Mouse (Mus musculus): Measurements from ENCODE around the gene Pds5b. TPM values are rescaled to one million over a fixed set of nuclear protein-coding genes. Genes with fewer than 3 reads are reported as not detected.
"Not testable (repeated sequence)": the region's sequence is repeated elsewhere in the genome, so short reads cannot be mapped to it uniquely, and the experiment has no call there.

The Pds5b gene
- polyA plus RNA-seq, 1 experiment = 28.6 TPM

DNA sequence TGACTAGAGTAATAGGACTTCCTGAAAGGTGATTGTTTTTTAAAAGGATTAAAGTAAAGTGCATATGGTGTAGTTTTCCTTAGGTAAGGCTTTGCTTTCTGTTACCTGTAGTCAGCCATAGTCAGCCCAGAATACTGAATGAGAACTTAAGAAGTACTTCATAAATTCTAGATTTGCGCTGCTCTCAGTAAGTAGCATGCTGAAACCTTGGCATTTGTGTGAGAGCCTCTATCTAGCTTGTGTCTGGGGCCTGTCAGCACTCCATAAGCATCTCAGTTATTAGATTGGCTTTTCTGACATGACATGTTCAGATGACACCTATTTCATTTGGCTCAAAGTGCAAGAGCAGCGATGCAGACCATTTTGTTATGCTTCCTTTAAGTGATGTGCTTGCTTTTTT, 19.7 kb downstream of the Pds5b start:
- TF ChIP-seq POLR2A (IDR thresholded peaks at IDR 0.05; ENCODE audit: extremely low read depth, insufficient read depth, low read length) (no peak), CTCF (IDR thresholded peaks at IDR 0.05; ENCODE audit: extremely low read depth, insufficient read depth, low read length) (no peak)
- no peak overlapping the region for H3K27ac ChIP-seq (ENCODE audit: insufficient read depth, low read length)
- H3K4me1 ChIP-seq (ENCODE audit: control insufficient read depth, insufficient read depth, low read length) = no peaks in the 10 kb centered on the region
- H3K4me3 ChIP-seq (ENCODE audit: insufficient read depth, low read length) = no peak overlapping the region

DNA sequence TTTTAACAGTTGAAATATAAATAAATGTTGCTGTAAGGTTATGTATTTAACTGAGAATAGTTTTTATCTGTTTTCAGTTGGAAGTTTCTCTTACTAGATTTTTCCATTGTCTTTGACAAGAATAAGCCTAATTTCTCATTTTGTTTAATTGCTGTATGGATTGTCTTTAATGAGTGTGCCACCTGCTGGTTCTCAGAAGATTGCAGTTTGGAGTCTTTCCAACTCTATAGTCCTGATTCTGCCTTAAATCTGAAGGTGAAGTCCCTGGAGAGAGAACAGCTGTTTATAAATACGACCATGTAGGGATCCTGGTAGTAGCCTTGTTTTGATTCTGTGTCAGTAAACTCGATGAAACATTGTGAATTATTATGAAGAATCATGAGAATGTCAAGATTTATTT, 29.2 kb downstream of the Pds5b start:
- H3K27ac ChIP-seq (ENCODE audit: insufficient read depth, low read length) = no peak overlapping the region
- H3K4me3 ChIP-seq (ENCODE audit: insufficient read depth, low read length) = no peak overlapping the region
- TF ChIP-seq CTCF (IDR thresholded peaks at IDR 0.05; ENCODE audit: extremely low read depth, insufficient read depth, low read length) = no peak
- no peak for TF ChIP-seq POLR2A (IDR thresholded peaks at IDR 0.05; ENCODE audit: extremely low read depth, insufficient read depth, low read length)
- no peaks in the 10 kb centered on the region for H3K4me1 ChIP-seq (ENCODE audit: control insufficient read depth, insufficient read depth, low read length)

DNA sequence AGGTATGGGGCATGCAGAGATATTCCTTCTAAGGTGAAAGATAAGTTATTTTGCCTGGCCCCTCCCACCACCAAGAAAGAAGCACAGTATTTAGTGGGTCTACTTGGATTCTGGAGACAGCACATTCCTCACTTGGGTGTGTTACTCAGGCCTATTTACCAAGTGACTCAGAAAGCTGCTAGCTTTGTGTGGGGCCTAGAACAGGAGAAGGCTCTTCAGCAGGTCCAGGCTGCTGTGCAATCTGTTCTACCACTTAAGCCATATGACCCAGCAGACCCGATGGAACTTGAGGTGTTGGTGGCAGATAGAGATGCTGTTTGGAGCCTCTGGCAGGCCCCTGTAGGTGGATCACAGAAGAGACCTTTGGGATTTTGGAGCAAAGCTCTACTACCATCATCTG, 33.1 kb downstream of the Pds5b start:
- not testable (repeated sequence) for H3K27ac ChIP-seq (ENCODE audit: insufficient read depth, low read length); H3K4me1 ChIP-seq (ENCODE audit: control insufficient read depth, insufficient read depth, low read length); H3K4me3 ChIP-seq (ENCODE audit: insufficient read depth, low read length)

DNA sequence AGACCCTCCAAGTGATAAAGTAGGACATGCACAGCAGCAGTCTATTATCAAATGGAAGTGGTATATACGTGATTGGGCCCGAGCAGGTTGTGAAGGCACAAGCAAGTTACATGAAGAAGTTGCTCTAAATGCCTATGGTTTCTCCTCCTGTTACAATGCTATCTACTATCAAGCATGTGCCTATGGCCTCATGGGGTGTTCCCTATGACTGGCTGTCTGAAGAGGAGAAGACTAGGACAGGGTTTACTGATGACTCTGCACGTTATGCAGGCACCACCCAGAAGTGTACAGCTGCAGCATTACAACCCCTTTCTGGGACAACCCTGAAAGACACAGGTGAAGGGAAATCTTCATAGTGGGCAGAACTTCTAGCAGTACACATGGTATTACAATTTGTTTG, 33.6 kb downstream of the Pds5b start:
- not testable (repeated sequence) for H3K27ac ChIP-seq (ENCODE audit: insufficient read depth, low read length); H3K4me3 ChIP-seq (ENCODE audit: insufficient read depth, low read length); H3K4me1 ChIP-seq (ENCODE audit: control insufficient read depth, insufficient read depth, low read length)

DNA sequence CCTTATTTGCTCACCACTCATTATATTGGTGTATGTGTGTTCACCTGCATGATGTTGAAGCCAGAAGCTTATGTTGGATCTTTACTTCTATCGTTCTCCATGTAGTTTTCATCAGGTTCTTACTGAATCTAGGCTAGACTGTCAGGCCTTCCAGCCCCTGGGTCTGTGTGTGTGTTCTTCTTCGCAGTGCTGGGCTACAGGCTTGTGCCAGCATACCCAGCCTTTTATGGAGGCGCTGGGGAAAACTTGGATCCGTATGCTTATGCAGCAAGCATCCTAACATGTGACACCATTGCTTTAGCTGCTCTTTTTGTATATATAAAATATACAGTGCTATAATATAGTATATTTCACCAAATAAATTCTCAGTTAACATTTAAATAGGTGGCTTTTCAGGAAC, 38.0 kb downstream of the Pds5b start:
- Histone ChIP-seq H3K27ac (ENCODE audit: insufficient read depth, low read length) (no peak overlapping the region), H3K4me1 (ENCODE audit: control insufficient read depth, insufficient read depth, low read length) (no peaks in the 10 kb centered on the region), H3K4me3 (ENCODE audit: insufficient read depth, low read length) (no peak overlapping the region)
- TF ChIP-seq CTCF (IDR thresholded peaks at IDR 0.05; ENCODE audit: extremely low read depth, insufficient read depth, low read length) (no peak), POLR2A (IDR thresholded peaks at IDR 0.05; ENCODE audit: extremely low read depth, insufficient read depth, low read length) (no peak)

DNA sequence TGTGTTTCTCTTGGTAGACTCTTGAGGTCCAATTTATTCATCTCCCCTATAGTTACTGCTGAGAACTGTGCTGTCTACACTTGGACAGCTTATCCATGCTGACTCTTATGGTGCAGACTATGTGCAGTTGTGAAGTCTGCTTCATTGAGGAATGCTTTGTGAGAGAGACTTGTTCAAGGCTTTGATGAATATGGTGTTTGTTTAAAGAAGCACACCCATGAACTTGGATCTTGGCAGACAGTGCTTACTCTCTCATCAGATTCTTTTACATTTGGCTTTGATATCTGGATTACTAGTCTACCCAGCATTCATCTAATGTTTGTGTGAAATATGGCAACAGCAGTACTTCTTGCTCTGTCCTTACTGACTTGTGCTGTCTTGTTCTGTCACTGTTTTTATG, 39.9 kb downstream of the Pds5b start:
- Histone ChIP-seq H3K4me1 (ENCODE audit: control insufficient read depth, insufficient read depth, low read length) (no peaks in the 10 kb centered on the region), H3K27ac (ENCODE audit: insufficient read depth, low read length) (no peak overlapping the region), H3K4me3 (ENCODE audit: insufficient read depth, low read length) (no peak overlapping the region)
- no peak for TF ChIP-seq CTCF (IDR thresholded peaks at IDR 0.05; ENCODE audit: extremely low read depth, insufficient read depth, low read length)
- no peak for TF ChIP-seq POLR2A (IDR thresholded peaks at IDR 0.05; ENCODE audit: extremely low read depth, insufficient read depth, low read length)

DNA sequence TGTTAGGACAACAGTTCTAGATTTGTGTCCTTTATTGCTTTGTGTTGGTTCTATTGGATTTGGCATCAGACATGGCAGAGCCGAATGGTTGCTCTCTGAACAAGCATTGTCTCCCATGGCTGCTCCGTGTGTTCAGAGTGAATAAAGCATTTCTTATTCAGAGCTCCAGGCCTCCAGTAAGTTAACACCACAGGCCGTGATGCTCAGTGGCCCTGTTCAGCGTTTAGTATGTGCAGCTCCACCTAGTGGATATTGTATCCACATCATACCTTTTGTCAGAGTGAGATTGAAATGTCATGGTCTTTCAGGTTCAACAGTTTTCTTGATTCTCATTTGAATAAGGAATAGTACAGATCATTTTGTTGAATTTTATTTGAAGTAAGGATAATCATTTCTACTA, 44.2 kb downstream of the Pds5b start:
- no peak for TF ChIP-seq POLR2A (IDR thresholded peaks at IDR 0.05; ENCODE audit: extremely low read depth, insufficient read depth, low read length)
- peak; percentile 36; the same call in 1 of the 2 replicates for TF ChIP-seq CTCF (IDR thresholded peaks at IDR 0.05; ENCODE audit: extremely low read depth, insufficient read depth, low read length)
- H3K4me1 ChIP-seq (ENCODE audit: control insufficient read depth, insufficient read depth, low read length) = no peaks in the 10 kb centered on the region
- H3K4me3 ChIP-seq (ENCODE audit: insufficient read depth, low read length) = no peak overlapping the region
- H3K27ac ChIP-seq (ENCODE audit: insufficient read depth, low read length) = no peak overlapping the region

DNA sequence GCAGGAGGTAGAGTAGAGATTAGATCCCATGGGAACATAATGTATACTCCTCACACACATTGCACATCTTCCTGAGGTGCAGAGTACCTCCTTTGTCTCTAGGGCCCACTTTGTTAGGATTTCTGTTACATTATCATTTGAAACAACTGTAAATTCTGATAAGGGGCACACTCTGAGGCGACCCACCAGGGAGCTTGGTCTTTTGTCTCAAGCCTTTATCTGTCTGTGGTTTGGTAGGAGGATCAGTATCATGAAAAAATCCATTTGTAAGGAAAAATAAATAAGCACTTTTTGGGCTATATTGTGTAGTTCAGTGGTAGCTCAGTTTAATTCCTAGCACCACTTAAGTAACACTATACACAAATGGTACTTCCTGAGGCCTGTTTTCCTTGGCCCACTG, 51.1 kb downstream of the Pds5b start:
- H3K27ac ChIP-seq (ENCODE audit: insufficient read depth, low read length) = no peak overlapping the region
- no peaks in the 10 kb centered on the region for H3K4me1 ChIP-seq (ENCODE audit: control insufficient read depth, insufficient read depth, low read length)
- H3K4me3 ChIP-seq (ENCODE audit: insufficient read depth, low read length) = no peak overlapping the region
- TF ChIP-seq POLR2A (IDR thresholded peaks at IDR 0.05; ENCODE audit: extremely low read depth, insufficient read depth, low read length) (no peak), CTCF (IDR thresholded peaks at IDR 0.05; ENCODE audit: extremely low read depth, insufficient read depth, low read length) (no peak)

DNA sequence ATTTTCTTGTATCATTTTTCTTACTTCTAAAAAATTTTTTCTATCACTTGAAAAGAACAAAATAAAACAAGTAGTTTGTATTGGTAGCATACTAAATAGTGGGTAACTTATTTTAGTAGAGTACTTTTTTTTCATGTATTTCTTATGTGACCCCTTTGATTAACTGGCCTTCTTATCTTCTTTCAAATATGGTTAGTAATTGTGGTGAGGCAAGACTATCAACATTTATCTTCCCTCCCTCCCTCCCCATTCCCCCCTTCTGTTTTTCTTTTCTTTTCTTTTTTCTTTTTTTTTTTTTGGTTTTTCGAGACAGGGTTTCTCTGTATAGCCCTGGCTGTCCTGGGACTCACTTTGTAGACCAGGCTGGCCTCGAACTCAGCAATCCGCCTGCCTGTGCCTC, 63.5 kb downstream of the Pds5b start:
- H3K4me1 ChIP-seq (ENCODE audit: control insufficient read depth, insufficient read depth, low read length); H3K27ac ChIP-seq (ENCODE audit: insufficient read depth, low read length): not testable (repeated sequence)

DNA sequence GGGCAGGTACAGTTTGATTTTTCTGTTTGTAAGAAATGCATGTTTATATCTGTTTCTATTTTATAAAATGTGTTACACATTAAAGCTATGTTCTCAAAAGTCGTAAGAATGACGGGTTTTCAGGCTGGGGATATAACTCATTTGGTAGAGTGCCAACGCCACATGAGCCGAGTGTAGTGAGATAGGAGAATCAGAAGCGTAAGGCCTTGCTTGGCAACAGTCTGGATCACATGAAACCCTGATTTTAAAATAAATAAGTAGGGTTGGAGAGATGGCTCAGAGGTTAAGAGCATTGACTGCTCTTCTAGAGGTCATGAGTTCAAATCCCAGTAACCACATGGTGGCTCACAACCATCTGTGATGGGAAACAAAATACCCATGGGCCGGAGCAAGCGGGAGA, 65.8 kb downstream of the Pds5b start:
- Histone ChIP-seq H3K4me3 (ENCODE audit: insufficient read depth, low read length) (no peak overlapping the region), H3K4me1 (ENCODE audit: control insufficient read depth, insufficient read depth, low read length) (no peaks in the 10 kb centered on the region), H3K27ac (ENCODE audit: insufficient read depth, low read length) (no peak overlapping the region)
- TF ChIP-seq CTCF (IDR thresholded peaks at IDR 0.05; ENCODE audit: extremely low read depth, insufficient read depth, low read length) (no peak), POLR2A (IDR thresholded peaks at IDR 0.05; ENCODE audit: extremely low read depth, insufficient read depth, low read length) (no peak)

More for the DNA sequence above, 63.5 kb downstream of the Pds5b start:
- not testable (repeated sequence) for H3K4me3 ChIP-seq (ENCODE audit: insufficient read depth, low read length)

DNA sequence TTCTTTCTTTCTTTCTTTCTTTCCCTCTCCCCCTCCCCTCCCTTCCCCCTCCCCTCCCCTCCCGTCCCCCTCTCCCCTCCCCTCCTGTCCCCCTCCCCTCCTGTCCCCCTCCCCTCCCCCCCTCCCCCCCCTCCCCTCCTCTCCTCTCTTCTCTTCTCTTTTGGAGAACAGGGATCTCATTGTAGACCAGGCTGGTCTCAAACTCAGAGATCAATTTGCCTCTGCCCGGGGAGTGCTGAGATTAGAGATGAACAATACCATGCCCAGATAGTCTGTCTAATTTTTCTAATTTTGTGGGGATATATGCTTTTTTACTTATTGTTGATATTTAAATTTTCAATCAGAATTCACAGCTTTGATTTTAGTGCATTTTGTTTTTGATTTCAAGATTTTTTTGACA, 67.1 kb downstream of the Pds5b start:
- no peak overlapping the region for H3K4me3 ChIP-seq (ENCODE audit: insufficient read depth, low read length)
- no peak overlapping the region for H3K27ac ChIP-seq (ENCODE audit: insufficient read depth, low read length)
- no peak for TF ChIP-seq POLR2A (IDR thresholded peaks at IDR 0.05; ENCODE audit: extremely low read depth, insufficient read depth, low read length)
- TF ChIP-seq CTCF (IDR thresholded peaks at IDR 0.05; ENCODE audit: extremely low read depth, insufficient read depth, low read length) = no peak
- no peaks in the 10 kb centered on the region for H3K4me1 ChIP-seq (ENCODE audit: control insufficient read depth, insufficient read depth, low read length)

All from cortical plate, adult 2 months (tissue).